Mouse (Mus musculus) ovary, postnatal 14 days (tissue): ENCODE data around the gene Slc2a12.

Experiments used
- DNase-seq: peaks from one replicate; pipeline ENCODE4 v3.0.0; 2022; ENCODE audit warnings: low spot score

Gene Slc2a12

GRCm38 (mm10) chr10:22728257-22728656 lies 83.4 kb downstream of the Slc2a12 start:
- no peak for DNase-seq

GRCm38 (mm10) chr10:22730266-22730991 lies 85.6 kb downstream of the Slc2a12 start:
- no peak for DNase-seq

- no peak for DNase-seq
Observed at GRCm38 (mm10) chr10:22730992-22731271, 86.1 kb downstream of the Slc2a12 start.

GRCm38 (mm10) chr10:22731272-22732093 lies 86.7 kb downstream of the Slc2a12 start, which contains the start of gene Tbpl1:
Gene Tbpl1 (minus strand): TSS chr10:22731938.
- peak; percentile 93 for DNase-seq

GRCm38 (mm10) chr10:22732181-22732580 lies 87.4 kb downstream of the Slc2a12 start:
- no peak for DNase-seq

- no peak for DNase-seq
Observed at GRCm38 (mm10) chr10:22745922-22746321, 101.1 kb downstream of the Slc2a12 start.

GRCm38 (mm10) chr10:22746334-22747322 lies 101.8 kb downstream of the Slc2a12 start:
- DNase-seq = peak; percentile 13

- no peak for DNase-seq
Observed at GRCm38 (mm10) chr10:22751175-22751682, 106.4 kb downstream of the Slc2a12 start.
